Mouse (Mus musculus) stomach, postnatal 0 days (tissue): ENCODE results near the gene Bmp2k. TPM values are rescaled to one million over a fixed set of nuclear protein-coding genes. Genes with fewer than 3 reads are reported as not detected.

Source experiments
- ATAC-seq: fragments of 200-750 bp; cut with Nextera tagmentation; 2 replicates; pipeline ENCODE4 v1.8.0; 2017; ENCODE audit not compliant: low FRiP score, low TSS enrichment
- DNase-seq: peaks from one replicate; pipeline ENCODE4 v3.0.0-alpha.2; 2016; ENCODE audit warnings: low spot score
- H3K27ac ChIP-seq: fragments of 300-500 bp; sonication (generic); replicated peaks from 2 replicates; pipeline ENCODE4 v1.5.1; 2014; ENCODE audit warnings: mild to moderate bottlenecking, control low read depth
- H3K27me3 ChIP-seq: fragments of 300-500 bp; sonication (generic); 2 replicates; pipeline ENCODE4 v1.6.1; 2014; ENCODE audit warnings: low read length; ENCODE audit not compliant: control insufficient read depth, insufficient read depth
- H3K36me3 ChIP-seq: fragments of 300-500 bp; sonication (generic); 2 replicates; pipeline ENCODE4 v1.6.1; 2014; ENCODE audit warnings: low read length, mixed read lengths; ENCODE audit not compliant: control insufficient read depth, insufficient read depth
- H3K4me1 ChIP-seq: fragments of 300-500 bp; sonication (generic); replicated peaks from 2 replicates; pipeline ENCODE4 v1.6.1; 2014; ENCODE audit warnings: antibody characterized with exemption; ENCODE audit not compliant: control insufficient read depth, insufficient read depth
- H3K4me2 ChIP-seq: fragments of 300-500 bp; sonication (generic); replicated peaks from 2 replicates; pipeline ENCODE4 v1.6.1; 2014; ENCODE audit warnings: low read depth, mild to moderate bottlenecking, control low read depth, moderate library complexity
- H3K4me3 ChIP-seq: fragments of 300-500 bp; sonication (generic); 2 replicates; pipeline ENCODE4 v1.5.1; 2014; ENCODE audit warnings: low read depth, low read length, control low read depth
- H3K9ac ChIP-seq: fragments of 300-500 bp; sonication (generic); 2 replicates; pipeline ENCODE4 v1.6.1; 2014; ENCODE audit warnings: mild to moderate bottlenecking, low read length, control low read depth, mixed read lengths
- H3K9me3 ChIP-seq: fragments of 300-500 bp; sonication (generic); 2 replicates; pipeline ENCODE4 v1.6.1; 2016; ENCODE audit warnings: low read length; ENCODE audit not compliant: control insufficient read depth
- CTCF ChIP-seq: IDR thresholded peaks from 2 replicates; pipeline ENCODE4 v1.5.1; 2016; ENCODE audit warnings: antibody characterized with exemption, low read depth, mild to moderate bottlenecking, moderate library complexity
- EP300 ChIP-seq: optimal IDR thresholded peaks from 2 replicates; pipeline ENCODE3; 2016; ENCODE audit warnings: antibody characterized with exemption
- WGBS: fragments of 180-500 bp; shearing (Covaris S2); extraction: QIAGEN DNeasy Blood & Tissue Kit; methylation state at CpG from one replicate; pipeline ENCODE4 v1.1.7; 2014; 5-methylcytosine and 5-hydroxymethylcytosine counted together
- polyA plus RNA-seq: library from polyadenylated mRNA; unstranded; fragments of >200 nt; fragmentation: Nextera tagmentation; extraction: Ambion mirVana; gene quantifications from 2 replicates; pipeline ENCODE4 v1.2.1, GENCODE M21; 2015

Bmp2k gene
- polyA plus RNA-seq, 1 experiment from 2014 or later: 11.9 TPM

GRCm38 (mm10) chr5:96969705-96970471, 27.6 kb upstream of the Bmp2k start:
- TF ChIP-seq CTCF (no peak), EP300 (no peak)
- no peaks in the 10 kb centered on the region; the same call in 1 of the 2 replicates for H3K4me1 ChIP-seq
- no peak overlapping the region for H3K4me3 ChIP-seq
- no peak for ATAC-seq
- H3K4me2 ChIP-seq: no peak overlapping the region
- H3K36me3 ChIP-seq: no peaks in the 10 kb centered on the region
- WGBS: 63% methylated on average over 7 of the region's 7 CpGs
- no peaks in the 10 kb centered on the region for H3K9me3 ChIP-seq
- no peak overlapping the region for H3K27ac ChIP-seq
- DNase-seq: no peak
- H3K27me3 ChIP-seq: no peaks in the 10 kb centered on the region
- no peak overlapping the region for H3K9ac ChIP-seq

- ATAC-seq: no peak
- Histone ChIP-seq H3K4me1 (no peaks in the 10 kb centered on the region), H3K4me2 (no peak overlapping the region), H3K36me3 (no peaks in the 10 kb centered on the region), H3K27ac (no peak overlapping the region), H3K27me3 (no peaks in the 10 kb centered on the region), H3K9ac (no peak overlapping the region), H3K9me3 (no peaks in the 10 kb centered on the region), H3K4me3 (no peak overlapping the region)
- DNase-seq: no peak
- TF ChIP-seq EP300: no peak
- no peak for TF ChIP-seq CTCF
Observed at GRCm38 (mm10) chr5:96970472-96970848, 27.0 kb upstream of the Bmp2k start.

- TF ChIP-seq EP300: no peak
- TF ChIP-seq CTCF: no peak
- Histone ChIP-seq H3K4me3 (no peak overlapping the region), H3K4me2 (no peak overlapping the region), H3K27me3 (no peaks in the 10 kb centered on the region), H3K9me3 (no peaks in the 10 kb centered on the region), H3K27ac (no peak overlapping the region), H3K9ac (no peak overlapping the region), H3K36me3 (no peaks in the 10 kb centered on the region), H3K4me1 (no peaks in the 10 kb centered on the region)
- DNase-seq: no peak
- no peak for ATAC-seq
- 88% methylated on average over 5 of the region's 5 CpGs for WGBS
Observed at GRCm38 (mm10) chr5:96972474-96973130, 24.9 kb upstream of the Bmp2k start.

- Histone ChIP-seq H3K36me3 (no peaks in the 10 kb centered on the region), H3K4me2 (no peak overlapping the region), H3K27ac (no peak overlapping the region), H3K27me3 (no peaks in the 10 kb centered on the region), H3K9me3 (no peaks in the 10 kb centered on the region), H3K4me3 (no peak overlapping the region), H3K4me1 (no peaks in the 10 kb centered on the region), H3K9ac (no peak overlapping the region)
- 37% methylated on average over 3 of the region's 3 CpGs for WGBS
- DNase-seq (no peak), ATAC-seq (no peak)
- TF ChIP-seq EP300 (no peak), CTCF (no peak)
Observed at GRCm38 (mm10) chr5:96973714-96974113, 23.8 kb upstream of the Bmp2k start.

GRCm38 (mm10) chr5:96974661-96975060, 22.8 kb upstream of the Bmp2k start:
- H3K9ac ChIP-seq: no peak overlapping the region
- TF ChIP-seq EP300: no peak
- no peak for TF ChIP-seq CTCF
- no peaks in the 10 kb centered on the region for H3K36me3 ChIP-seq
- 43% methylated on average over 1 of the region's 1 CpGs for WGBS
- ATAC-seq (no peak), DNase-seq (no peak)
- H3K27ac ChIP-seq: no peak overlapping the region
- no peaks in the 10 kb centered on the region for H3K27me3 ChIP-seq
- H3K4me2 ChIP-seq: no peak overlapping the region
- H3K4me3 ChIP-seq: no peak overlapping the region
- H3K4me1 ChIP-seq: 0 out of 2 replicates have a peak, but pooled peaks cover 3% of the 10 kb centered on the region
- H3K9me3 ChIP-seq: no peaks in the 10 kb centered on the region

GRCm38 (mm10) chr5:96975112-96975511, 22.4 kb upstream of the Bmp2k start:
- no peak for ATAC-seq
- Histone ChIP-seq H3K9ac (no peak overlapping the region), H3K27ac (no peak overlapping the region), H3K36me3 (no peaks in the 10 kb centered on the region), H3K4me2 (no peak overlapping the region), H3K27me3 (no peaks in the 10 kb centered on the region), H3K4me1 (0 out of 2 replicates have a peak, but pooled peaks cover 3% of the 10 kb centered on the region), H3K9me3 (no peaks in the 10 kb centered on the region), H3K4me3 (no peak overlapping the region)
- TF ChIP-seq CTCF: no peak
- TF ChIP-seq EP300: no peak
- DNase-seq: no peak
- 50% methylated on average over 3 of the region's 3 CpGs for WGBS
